Mouse (Mus musculus) gastrocnemius, postnatal 4 days (tissue): ENCODE results near the gene Hpse2. TPM values are rescaled to one million over a fixed set of nuclear protein-coding genes. Genes with fewer than 3 reads are reported as not detected.

Source experiments
- DNase-seq, 2 experiments: peaks; one replicate each; pipeline ENCODE4 v3.0.0; 2021 to 2022; ENCODE audit warnings: low spot score in 2 of 2, mixed read lengths in 2 of 2
- total RNA-seq, 2 experiments: library from RNA; stranded (reverse); gene quantifications; 2 replicates each; pipeline ENCODE4 v1.2.3; 2021

Hpse2 gene
- total RNA-seq, 2 experiments from 2014 or later: 0.34 to 0.54 TPM

DNA sequence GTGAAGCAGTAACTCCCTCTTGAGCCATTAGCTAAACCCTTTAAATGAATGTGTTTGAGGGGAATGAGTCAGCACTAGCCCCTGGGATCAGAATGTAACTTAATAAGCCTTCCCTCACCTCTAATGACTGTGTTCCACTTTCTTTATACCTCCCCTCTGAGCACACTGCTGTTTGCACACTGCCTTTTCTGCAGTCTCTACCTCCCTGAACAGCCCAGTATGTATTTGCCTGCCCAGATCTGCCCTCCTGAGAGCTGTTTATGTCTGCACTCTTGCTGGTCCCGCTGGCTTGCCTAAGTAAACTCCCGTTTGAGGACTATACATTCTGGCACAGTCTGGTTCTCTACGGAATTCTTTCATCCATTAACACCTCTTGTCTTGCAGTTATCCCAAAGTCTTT is 525.1 kb downstream of the Hpse2 start:
- no peak for DNase-seq

DNA sequence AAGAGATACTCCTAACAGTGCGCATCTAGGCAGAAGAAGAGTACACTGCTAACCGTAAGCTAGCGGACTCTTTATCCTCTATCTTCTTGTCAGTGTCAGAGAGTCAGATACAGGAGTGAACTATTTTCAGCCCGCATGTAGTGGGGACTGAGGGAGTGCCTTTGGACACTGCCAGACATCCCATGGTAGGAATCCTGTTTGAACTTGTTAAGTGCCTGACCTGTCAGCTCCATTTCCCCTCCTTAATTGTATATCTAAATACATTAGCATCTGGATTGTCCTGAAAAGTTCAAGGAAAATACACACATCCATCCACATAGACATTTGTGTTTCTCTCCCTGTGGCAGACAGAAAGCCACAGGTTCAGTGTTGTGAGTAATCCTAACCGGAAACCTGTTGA is 531.1 kb downstream of the Hpse2 start:
- no peak for DNase-seq

DNA sequence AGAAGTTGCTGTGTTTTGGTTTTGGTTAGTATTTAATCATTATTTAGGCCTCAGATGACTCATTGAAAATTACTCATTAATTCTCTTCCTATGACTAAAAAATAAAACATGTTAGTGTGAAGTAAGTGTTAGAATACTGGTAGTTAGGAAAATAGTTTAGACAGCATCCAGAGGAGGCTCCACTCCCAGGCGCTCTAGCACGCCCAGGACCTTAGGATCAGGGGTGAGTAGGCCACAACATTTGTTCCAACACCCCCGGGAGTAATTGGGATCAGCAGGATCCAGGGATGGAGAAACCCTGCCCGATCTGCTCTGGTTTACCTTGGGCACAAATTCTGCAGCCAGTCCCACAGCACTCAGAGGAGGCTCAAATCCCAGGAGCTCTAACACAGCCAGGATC is 532.5 kb downstream of the Hpse2 start:
- no peak for DNase-seq

DNA sequence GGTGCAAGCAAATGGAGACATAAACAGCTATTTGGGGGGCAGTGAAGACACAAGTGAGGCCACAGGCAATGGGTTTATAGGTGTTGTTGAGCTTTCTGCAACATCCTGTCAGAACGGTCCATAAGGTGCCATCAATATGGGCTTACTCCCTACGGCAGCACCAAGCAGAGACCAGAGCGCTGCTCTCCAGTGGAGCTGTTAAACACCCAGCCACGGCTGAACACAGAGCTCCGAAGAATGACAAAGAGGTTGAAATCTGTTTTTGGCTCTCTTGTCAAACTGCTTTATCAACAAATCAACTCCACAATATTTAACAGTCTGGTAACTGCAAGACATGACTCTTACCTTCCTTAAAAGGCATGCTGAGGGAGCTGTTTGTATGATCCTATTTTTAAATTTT is 537.7 kb downstream of the Hpse2 start:
- no peak for DNase-seq

- DNase-seq: no peak
Observed at GRCm38 (mm10) chr19:42839621-42840294, 548.4 kb downstream of the Hpse2 start.

DNA sequence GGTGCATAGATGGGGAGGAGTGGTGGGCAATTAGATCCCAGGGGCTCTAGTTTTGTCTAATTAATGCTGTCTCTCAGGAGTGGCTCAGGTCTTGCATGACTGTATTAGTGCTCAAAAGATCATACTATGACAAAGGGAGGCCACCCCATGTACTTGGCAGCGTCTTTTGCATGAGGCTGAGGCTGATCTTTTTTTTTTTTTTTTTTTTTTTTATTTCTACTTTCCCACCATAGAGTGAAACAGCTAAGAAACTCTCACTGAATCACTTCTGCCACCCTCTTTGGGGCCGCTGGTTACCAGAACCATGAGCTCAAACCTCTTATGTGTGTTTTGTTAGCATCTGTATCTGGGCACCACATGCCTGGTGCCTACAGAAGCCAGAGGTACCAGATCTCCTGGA is 549.0 kb downstream of the Hpse2 start:
- no peak for DNase-seq

DNA sequence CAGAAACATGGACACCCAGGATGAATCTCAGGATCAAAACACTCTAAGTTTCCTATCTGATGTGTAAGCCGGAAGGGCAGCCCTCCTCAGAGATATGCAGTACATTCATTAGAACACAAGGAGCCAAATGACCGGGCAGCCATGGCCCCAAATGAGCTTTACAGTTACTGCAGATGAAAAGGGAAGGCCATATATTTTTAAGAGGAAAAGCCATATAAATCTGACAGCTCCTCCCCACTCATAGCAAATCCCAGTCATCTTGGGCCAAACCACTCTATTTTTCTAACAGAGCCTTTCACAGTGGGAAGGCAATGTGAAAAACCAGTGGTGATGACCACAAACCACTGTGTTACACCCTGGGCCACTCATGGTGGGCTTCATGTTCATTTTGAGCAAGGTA is 549.9 kb downstream of the Hpse2 start:
- DNase-seq: no peak

DNA sequence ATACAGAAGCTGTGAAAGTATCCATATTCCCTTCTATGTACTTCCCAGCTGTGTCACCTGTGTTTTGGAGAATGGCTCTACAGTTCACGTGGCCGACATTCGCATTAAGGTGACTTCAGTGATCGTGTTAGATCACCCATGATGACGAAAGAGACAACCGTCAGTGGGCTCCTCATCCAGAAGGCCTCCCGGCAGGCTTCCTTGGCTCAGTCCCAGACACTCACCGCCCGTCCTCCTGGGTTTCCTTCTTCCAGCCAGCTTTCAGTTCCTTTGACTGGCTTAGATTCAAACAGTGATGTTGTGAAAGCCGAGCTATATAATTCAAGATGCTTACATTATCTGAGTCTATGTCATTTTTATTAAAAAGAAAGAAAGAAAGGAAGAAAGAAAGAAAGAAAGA is 550.6 kb downstream of the Hpse2 start:
- no peak for DNase-seq

DNA sequence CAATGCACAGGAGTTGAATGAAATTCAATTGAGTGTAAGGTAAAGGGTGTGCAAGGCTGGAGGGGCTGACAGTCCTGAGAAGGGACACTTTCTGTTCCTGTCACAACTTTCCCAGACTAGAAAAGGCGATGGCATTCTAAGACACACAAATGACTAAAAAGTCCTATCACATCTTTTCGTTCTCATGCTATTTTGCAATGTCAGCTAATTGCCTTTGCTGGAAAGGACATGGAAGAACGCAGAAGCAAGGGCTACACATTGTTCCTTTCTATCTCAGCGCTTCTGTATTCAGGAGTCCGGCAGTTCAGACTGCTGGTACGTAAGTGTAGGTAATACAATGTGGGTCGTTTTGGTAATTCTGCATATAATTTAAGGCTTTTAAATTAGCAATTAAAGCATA is 555.0 kb downstream of the Hpse2 start:
- no peak for DNase-seq

- no peak for DNase-seq
Observed at GRCm38 (mm10) chr19:42832251-42832650, 555.9 kb downstream of the Hpse2 start.

- DNase-seq: no peak
Observed at GRCm38 (mm10) chr19:42829196-42829595, 559.0 kb downstream of the Hpse2 start.

DNA sequence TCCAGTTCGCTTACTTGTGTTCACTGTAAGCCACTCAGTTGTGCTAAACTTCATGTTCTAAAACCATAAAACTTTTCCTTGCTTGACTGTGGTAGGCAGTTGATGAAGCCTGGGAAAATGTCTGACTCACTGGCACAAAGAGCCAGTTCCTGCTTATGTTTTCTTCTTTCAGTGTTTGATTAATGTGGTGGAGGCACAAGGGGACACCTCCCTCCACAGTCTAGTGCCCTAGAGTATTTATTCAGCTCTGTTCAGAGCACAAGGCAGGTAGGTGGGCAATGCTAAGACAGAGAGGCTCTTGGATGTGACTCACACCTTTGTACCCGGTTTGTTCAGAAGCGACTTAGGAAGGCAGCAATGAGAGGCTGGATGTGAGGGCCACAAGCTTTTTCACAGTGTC is 560.3 kb downstream of the Hpse2 start:
- DNase-seq: no peak

DNA sequence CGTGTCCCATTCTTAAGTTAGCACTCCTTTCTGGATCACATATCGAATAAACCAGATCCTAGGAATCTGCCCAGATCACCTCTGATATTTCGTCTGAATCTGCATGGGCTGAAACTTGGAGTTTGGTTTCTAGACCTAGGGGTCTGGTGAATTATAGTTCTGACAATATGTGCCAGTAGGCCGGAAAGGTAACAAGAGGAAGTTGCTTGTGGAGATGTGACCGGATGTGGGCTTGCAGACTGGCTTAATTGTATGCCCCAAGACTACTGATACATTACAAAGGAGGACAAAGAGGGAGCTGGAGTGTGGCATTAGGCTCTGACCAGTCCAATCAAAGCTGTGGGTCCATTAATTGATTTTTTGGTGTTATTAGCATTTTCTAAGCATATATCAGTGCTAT is 568.0 kb downstream of the Hpse2 start:
- DNase-seq: no peak

DNA sequence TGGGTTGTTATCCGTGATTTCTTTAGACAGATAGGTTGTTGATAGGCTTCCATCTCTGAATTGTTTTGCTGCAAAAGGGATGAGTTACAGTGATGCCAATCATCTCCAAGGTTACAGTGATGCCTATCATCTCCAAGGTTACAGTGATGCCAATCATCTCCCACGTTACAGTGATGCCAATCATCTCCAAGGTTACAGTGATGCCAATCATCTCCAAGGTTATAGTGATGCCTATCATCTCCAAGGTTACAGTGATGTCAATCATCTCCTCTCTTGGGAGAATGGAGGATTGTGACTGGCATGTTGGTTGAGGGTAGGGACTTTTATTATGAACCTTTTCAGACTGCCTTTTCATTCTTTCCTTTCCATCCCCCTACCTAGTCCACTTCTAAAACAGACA is 570.4 kb downstream of the Hpse2 start:
- no peak for DNase-seq

DNA sequence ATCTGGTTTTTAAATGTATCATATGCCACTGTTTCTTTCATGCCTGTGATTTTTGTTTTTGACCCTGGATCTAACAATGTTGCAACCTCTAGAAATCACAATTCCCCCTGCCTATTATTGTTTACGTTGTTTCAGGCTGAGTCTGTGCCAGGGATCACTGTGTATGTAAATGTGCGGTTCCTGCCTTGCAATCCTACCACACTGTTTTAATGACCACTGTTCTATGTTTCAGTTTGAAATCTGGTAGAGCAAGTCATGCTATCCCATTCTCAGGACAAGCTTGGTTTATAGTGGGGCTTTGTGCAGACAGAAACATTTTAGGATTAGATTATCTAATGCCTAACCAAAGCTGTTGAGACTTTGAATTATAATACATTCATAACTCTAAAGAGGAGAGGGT is 571.9 kb downstream of the Hpse2 start:
- no peak for DNase-seq

DNA sequence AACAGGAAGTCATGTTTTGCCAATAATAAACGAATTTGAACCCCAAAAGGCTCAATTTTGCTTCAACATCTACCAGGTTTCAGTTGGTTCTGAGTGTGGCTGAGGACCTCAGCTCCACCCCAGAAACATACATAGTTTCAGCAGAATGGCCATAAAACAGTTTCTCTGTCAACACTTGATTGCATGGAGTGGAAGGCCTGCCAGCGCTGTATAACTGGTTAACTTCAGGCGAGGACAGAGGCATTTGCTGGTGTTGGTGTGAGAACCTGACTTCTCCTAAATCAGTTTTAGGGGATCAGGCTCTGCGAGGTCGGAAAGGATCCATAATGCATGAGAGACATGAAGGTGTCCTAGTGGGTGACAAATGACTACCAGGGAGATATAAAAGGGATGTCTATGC is 578.0 kb downstream of the Hpse2 start:
- DNase-seq: no peak

DNA sequence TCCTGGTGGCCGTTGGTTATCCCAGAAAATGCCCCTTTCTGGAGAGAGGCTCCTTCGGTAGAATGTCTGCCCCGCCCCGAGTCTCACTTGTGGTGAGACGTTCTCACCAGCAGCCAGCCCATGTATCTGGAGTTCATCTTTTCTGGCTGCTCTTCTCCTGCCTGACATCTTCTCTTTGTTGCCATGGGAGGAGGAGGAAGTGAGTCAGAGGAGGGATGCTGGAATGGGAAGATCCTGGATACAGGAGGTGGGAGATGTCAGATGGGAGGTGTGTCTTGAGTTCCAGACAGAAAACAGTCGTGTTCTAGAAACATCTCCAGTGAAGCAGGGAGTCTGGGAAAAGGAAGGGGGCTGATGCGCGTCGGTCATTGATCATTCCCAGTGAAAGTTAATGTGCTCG is 578.7 kb downstream of the Hpse2 start:
- no peak for DNase-seq

DNA sequence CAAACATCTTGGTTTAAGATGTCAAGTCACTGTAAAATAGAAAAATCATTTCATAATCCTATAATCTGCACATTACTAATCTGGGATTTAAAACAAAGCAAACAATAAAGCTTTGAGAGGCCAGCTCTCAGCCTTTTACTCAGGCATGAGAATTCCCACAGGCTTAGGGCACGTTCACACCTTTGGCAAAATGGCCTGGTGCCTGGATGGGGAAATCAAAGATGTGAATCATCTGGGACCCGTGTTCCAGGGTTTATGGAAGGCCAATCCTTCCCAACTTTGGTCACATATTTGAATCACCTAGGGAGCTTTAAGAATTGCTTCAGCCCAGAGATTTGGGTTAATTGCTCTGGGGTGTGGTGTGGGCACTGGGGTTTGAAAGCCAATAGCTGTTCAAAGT is 590.3 kb downstream of the Hpse2 start:
- no peak for DNase-seq

DNA sequence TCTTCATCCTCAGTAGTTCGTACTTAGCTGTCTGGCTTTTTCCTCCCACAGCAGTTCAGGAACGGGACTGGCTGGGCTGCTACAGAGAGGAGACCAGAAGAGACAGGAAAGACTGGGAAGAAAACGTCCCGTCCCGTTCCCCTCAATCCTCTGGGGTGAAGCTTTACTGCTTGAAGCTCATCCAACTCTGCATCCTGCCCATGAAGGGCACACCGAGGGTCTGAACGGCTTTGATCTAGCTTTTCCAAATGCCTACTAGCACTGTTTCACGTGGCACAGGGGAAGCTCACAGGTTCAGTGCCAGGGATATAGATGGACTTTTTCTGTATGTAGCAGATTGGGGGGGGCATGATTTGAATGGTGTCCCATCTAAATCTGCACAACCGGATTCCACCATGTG is 592.4 kb downstream of the Hpse2 start:
- DNase-seq: no peak

DNA sequence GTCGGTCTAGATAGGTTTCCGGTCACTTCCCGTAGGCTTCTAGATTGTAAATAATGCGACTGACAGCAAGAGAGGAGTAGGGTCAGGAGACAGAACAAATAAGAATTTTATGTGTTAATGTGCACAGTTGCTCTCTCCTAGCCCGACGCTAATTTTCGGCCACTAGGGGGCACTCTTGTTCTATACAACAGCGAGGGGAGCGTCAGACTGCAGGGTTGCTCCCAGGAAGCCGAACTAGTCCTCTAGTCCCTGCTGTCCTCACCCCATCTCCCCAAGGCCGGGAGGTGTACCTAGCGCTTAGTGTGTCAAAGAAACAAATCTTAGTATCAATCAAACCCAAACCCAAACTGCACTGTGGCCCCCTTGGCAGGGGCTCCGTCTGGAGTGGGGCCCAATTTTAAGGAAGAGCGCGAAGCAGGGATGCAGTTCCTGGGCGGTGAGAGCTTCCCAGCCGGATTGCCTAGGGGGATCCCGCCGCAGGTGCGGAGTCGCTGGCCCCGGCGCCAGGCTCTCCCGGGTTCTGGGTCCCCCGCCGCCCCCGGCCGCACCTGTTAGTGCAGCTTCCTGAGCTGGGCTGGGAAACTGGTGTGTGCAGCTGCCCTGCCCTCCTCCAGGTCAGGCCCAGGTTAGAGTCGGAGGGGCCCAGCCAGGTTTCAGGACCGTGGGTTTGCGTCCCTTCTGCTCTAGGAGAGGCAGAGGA is 593.1 kb downstream of the Hpse2 start:
- DNase-seq: peak; percentile 82 to 88

DNA sequence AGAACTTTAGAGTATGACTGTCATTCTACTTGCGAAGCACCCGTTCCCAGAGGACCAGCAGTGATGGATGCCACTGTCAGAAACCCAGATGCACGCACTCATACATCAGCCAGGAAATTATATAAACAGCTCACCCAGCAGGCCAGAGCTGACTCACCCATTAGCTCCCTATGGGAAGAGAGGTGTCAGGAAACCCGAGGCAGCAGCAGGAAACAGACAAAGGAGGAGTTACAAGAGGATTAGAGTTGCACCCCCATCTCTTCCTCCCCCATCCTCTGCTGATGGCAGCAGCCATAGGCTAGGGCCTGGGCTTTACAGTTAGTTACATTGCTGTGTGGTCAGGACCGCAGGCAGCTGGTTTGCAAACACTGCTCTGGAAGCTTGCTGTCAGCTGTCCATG is 599.8 kb downstream of the Hpse2 start:
- no peak for DNase-seq

GRCm38 (mm10) chr19:42785562-42786220 is 602.5 kb downstream of the Hpse2 start:
- no peak for DNase-seq

DNA sequence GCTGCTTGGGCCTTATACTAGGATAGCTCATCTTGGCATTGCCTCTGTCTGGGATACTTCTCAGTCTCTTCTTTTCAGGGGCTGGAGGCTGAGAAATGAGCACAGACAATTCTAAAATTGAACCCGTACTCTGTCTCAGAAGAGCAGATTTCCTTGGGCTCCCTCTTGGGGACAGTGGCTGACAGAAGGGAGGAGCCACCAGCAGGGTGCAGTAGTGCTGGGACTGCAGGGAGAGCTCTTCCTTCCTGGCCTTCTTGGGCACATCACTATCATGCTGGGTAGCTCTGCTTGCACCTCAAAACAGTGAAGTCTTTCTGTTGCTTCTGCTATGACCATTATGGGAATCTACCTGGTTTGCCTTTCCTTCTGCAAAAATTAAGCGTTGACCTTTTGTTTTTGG is 603.0 kb downstream of the Hpse2 start:
- no peak for DNase-seq
